Mouse (Mus musculus): Measurements from ENCODE around the gene Smoc1. TPM values are rescaled to one million over a fixed set of nuclear protein-coding genes. Genes with fewer than 3 reads are reported as not detected.

The Smoc1 gene
- polyA plus RNA-seq, 1 experiment, result 0.01 TPM

DNA sequence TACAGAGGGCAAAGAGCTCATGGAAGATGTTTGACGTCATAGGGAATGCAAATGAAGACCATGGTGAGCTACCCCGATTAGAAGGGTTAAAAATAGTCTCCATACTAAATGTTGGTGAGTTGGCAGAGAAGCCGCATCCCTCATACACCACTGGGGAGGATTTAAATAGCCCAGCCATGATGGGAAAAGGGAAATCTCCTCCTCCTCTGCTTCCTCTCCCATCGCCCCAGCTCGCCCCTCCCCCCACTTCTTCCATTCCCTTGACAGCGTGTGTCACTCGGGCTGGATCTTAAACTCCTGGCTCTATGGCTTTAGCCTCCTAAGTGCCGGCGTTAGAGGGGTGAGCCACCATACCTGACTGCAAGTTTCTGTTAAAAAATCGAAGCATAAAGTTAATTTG is 117.6 kb downstream of the Smoc1 start:
- H3K4me1 ChIP-seq (ENCODE audit: control insufficient read depth), result no peaks in the 10 kb centered on the region
- no peaks in the 10 kb centered on the region for H3K9me3 ChIP-seq (ENCODE audit: control insufficient read depth, low read length)
- TF ChIP-seq TAL1 (IDR thresholded peaks at IDR 0.05; ENCODE audit: low read length) (no peak), GATA1 (IDR thresholded peaks at IDR 0.05; ENCODE audit: low read length) (no peak)
- H3K4me3 ChIP-seq (replicated peaks), result no peak overlapping the region
- no peaks in the 10 kb centered on the region; the same call in 1 of the 2 replicates for H3K36me3 ChIP-seq (ENCODE audit: control insufficient read depth)
- no peaks in the 10 kb centered on the region for H3K27me3 ChIP-seq (ENCODE audit: control insufficient read depth)

DNA sequence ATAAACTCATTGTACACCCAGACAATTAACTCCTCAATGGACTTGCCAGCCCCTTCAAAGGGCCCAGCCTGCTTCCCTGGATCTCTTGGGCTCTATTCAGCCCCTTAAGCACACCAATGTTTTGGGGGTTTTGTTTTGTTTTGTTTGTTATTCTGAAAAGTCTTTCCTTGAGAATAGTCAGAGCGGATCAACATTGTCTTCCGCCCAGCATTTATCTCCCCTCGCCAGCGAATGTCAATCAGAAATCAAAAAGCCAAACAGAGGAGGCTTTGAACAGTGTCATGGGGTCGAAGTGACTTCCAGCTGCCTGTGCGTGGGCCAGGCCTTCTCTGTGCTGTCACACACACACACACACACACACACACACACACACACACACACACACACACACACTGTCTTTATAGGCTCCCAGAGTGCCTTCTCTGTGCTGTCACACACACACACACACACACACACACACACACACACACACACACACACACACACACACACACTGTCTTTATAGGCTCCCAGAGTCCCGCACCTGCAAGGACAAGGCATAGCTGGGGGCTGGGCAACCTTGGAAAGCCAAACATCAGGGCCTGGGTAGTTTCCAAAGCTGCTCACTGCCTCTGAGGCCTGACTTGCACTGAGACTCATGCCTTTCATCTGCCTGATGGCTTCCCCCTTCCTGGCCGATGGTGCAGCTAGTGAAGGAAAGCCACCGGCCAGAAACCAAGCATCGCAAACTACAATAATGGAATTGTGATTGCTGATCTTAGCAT is 120.0 kb downstream of the Smoc1 start:
- no peaks in the 10 kb centered on the region for H3K9me3 ChIP-seq (ENCODE audit: control insufficient read depth, low read length)
- no peaks in the 10 kb centered on the region for H3K4me1 ChIP-seq (ENCODE audit: control insufficient read depth)
- no peaks in the 10 kb centered on the region for H3K27me3 ChIP-seq (ENCODE audit: control insufficient read depth)
- TF ChIP-seq GATA1 (IDR thresholded peaks at IDR 0.05; ENCODE audit: low read length) (no peak), TAL1 (IDR thresholded peaks at IDR 0.05; ENCODE audit: low read length) (no peak)
- no peak overlapping the region for H3K4me3 ChIP-seq (replicated peaks)
- H3K36me3 ChIP-seq (ENCODE audit: control insufficient read depth), result no peaks in the 10 kb centered on the region

DNA sequence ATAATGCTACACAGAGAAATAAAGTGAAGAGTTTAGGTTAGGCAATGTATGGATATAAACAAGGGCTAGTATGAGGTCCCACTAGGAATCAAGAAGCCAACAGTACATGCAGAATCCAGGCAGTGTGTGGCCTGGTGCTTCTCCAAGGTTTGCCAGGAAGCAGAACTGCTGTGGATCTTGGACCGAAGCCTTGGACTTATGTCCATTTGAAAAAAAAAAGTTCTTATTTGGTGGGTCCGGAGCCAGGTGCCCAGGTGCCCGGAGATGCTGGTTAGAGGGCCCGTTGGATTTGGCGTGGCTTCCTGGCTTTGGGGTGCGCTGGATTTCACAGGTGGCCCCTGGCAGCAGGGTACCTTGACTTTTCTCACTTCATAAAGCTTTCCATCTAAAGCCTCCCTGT is 121.3 kb downstream of the Smoc1 start:
- H3K4me1 ChIP-seq (ENCODE audit: control insufficient read depth), result no peaks in the 10 kb centered on the region
- TF ChIP-seq GATA1 (IDR thresholded peaks at IDR 0.05; ENCODE audit: low read length) (no peak), TAL1 (IDR thresholded peaks at IDR 0.05; ENCODE audit: low read length) (no peak)
- no peaks in the 10 kb centered on the region for H3K36me3 ChIP-seq (ENCODE audit: control insufficient read depth)

DNA sequence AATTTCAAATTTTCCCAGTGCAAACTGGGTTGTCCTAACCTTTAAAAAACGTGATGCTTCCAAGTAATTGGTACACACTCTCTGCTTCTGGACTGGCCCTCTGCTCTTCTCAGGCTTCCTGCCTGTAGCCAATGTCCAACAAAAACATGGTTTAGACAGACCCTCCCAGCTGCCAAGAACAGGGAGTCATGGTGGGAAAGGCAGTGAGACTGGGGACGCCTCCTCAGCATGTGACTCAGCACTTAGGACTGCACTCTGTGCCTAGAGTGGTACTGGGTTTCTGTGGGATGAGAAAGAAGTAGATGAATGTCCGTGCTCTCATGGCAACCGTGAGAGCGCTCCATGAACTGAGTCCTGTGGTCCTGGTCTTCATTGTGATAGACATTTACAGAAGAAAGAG is 124.3 kb downstream of the Smoc1 start:
- TF ChIP-seq TAL1 (IDR thresholded peaks at IDR 0.05; ENCODE audit: low read length), result no peak
- no peak for TF ChIP-seq GATA1 (IDR thresholded peaks at IDR 0.05; ENCODE audit: low read length)
- Histone ChIP-seq H3K9me3 (ENCODE audit: control insufficient read depth, low read length) (no peaks in the 10 kb centered on the region), H3K4me3 (replicated peaks) (no peak overlapping the region), H3K4me1 (ENCODE audit: control insufficient read depth) (no peaks in the 10 kb centered on the region), H3K27me3 (ENCODE audit: control insufficient read depth) (no peaks in the 10 kb centered on the region), H3K36me3 (ENCODE audit: control insufficient read depth) (no peaks in the 10 kb centered on the region; the same call in 1 of the 2 replicates)

More for the DNA sequence above, 121.3 kb downstream of the Smoc1 start:
- Histone ChIP-seq H3K4me3 (replicated peaks) (no peak overlapping the region), H3K27me3 (ENCODE audit: control insufficient read depth) (no peaks in the 10 kb centered on the region), H3K9me3 (ENCODE audit: control insufficient read depth, low read length) (no peaks in the 10 kb centered on the region)

DNA sequence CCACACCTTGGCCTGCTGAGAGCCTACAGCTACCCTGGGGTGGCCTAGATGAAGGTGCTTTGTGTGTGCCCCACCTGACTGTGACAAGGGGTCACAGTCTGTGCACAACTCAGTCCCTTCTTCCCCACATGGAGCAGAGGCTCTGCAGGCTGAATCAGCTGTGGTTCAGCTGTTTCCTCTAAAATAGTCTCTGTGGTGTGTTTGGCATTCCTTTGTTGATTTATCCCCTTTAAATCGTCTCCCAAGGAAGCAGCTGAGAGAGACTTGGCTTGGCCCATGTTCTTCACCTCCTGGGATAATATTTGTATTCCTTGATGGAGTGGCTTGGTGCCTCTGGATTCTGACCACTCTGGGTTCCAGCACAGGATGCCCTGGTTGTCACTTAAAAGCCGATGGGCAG is 125.5 kb downstream of the Smoc1 start:
- Histone ChIP-seq H3K4me3 (replicated peaks) (no peak overlapping the region), H3K36me3 (ENCODE audit: control insufficient read depth) (no peaks in the 10 kb centered on the region; the same call in 1 of the 2 replicates), H3K4me1 (ENCODE audit: control insufficient read depth) (no peaks in the 10 kb centered on the region), H3K27me3 (ENCODE audit: control insufficient read depth) (no peaks in the 10 kb centered on the region), H3K9me3 (ENCODE audit: control insufficient read depth, low read length) (no peaks in the 10 kb centered on the region)
- TF ChIP-seq TAL1 (IDR thresholded peaks at IDR 0.05; ENCODE audit: low read length), result no peak
- TF ChIP-seq GATA1 (IDR thresholded peaks at IDR 0.05; ENCODE audit: low read length), result no peak

DNA sequence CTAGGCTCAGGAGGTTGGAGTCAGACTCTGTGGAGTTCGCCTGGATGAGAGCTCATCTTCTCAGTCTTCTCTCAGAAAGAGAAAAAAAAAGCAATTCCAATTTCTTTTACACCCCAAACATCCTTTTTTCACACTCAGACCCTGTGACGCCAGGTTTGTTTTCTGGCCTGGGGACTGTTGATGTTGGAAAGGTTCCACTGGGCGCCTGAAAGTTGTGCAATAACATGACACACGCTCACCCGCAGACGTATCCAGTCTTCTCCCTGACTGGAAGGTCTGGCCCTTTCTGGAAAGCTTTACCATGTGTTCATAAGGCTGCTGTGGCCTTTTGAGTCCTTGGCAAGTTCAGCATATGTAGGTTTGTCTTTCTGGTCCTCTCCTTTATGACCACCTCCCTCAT is 129.1 kb downstream of the Smoc1 start:
- no peak overlapping the region for H3K4me3 ChIP-seq (replicated peaks)
- H3K9me3 ChIP-seq (ENCODE audit: control insufficient read depth, low read length), result no peaks in the 10 kb centered on the region
- H3K36me3 ChIP-seq (ENCODE audit: control insufficient read depth), result no peaks in the 10 kb centered on the region; the same call in 1 of the 2 replicates
- TF ChIP-seq GATA1 (IDR thresholded peaks at IDR 0.05; ENCODE audit: low read length) (no peak), TAL1 (IDR thresholded peaks at IDR 0.05; ENCODE audit: low read length) (no peak)
- H3K4me1 ChIP-seq (ENCODE audit: control insufficient read depth), result no peaks in the 10 kb centered on the region
- no peaks in the 10 kb centered on the region for H3K27me3 ChIP-seq (ENCODE audit: control insufficient read depth)

DNA sequence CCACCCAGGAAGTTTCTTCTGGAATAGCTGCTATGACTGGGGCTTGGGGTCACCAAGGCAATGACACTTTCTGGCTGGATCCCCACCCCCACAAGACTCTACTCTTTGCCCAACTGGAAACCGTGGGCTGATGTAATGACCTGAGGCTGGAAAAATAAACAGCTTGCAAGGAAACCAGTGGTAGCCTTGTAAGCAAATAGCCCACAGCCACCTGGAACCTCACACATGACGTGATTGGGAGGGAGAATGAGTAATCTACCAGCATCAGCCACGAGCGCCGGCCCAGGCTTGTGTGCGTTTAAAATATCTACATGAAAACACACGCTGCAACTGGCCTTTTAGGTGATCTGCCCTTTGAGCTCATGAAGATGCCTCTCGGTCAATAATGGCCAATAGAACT is 130.2 kb downstream of the Smoc1 start:
- H3K9me3 ChIP-seq (ENCODE audit: control insufficient read depth, low read length), result no peaks in the 10 kb centered on the region
- TF ChIP-seq GATA1 (IDR thresholded peaks at IDR 0.05; ENCODE audit: low read length), result no peak
- no peak for TF ChIP-seq TAL1 (IDR thresholded peaks at IDR 0.05; ENCODE audit: low read length)
- H3K27me3 ChIP-seq (ENCODE audit: control insufficient read depth), result no peaks in the 10 kb centered on the region
- no peaks in the 10 kb centered on the region; the same call in 1 of the 2 replicates for H3K36me3 ChIP-seq (ENCODE audit: control insufficient read depth)
- H3K4me1 ChIP-seq (ENCODE audit: control insufficient read depth), result no peaks in the 10 kb centered on the region
- no peak overlapping the region for H3K4me3 ChIP-seq (replicated peaks)

DNA sequence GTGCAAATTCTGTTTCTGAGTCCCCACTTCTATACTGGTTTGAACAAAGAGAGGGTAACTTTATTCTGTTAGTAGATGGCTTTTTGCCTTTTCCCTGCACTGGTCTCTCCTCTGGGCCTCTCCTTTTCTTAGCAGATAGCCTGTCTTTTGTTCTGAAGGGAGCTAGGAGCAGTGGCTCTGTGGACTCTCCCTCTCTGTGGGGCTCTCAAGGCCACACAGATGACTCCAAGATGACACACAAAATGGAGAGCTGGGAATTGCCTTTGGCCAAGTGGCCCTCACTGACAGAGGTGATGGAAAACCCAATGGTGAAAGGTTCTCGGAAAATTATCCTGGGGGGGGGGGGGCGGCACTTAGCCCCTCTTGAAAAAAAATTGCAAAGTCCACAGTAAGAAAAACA is 133.3 kb downstream of the Smoc1 start:
- Histone ChIP-seq H3K27me3 (ENCODE audit: control insufficient read depth) (no peaks in the 10 kb centered on the region), H3K4me1 (ENCODE audit: control insufficient read depth) (no peaks in the 10 kb centered on the region), H3K36me3 (ENCODE audit: control insufficient read depth) (no peaks in the 10 kb centered on the region), H3K9me3 (ENCODE audit: control insufficient read depth, low read length) (no peaks in the 10 kb centered on the region), H3K4me3 (replicated peaks) (no peak overlapping the region)
- TF ChIP-seq GATA1 (IDR thresholded peaks at IDR 0.05; ENCODE audit: low read length), result no peak
- TF ChIP-seq TAL1 (IDR thresholded peaks at IDR 0.05; ENCODE audit: low read length), result no peak

DNA sequence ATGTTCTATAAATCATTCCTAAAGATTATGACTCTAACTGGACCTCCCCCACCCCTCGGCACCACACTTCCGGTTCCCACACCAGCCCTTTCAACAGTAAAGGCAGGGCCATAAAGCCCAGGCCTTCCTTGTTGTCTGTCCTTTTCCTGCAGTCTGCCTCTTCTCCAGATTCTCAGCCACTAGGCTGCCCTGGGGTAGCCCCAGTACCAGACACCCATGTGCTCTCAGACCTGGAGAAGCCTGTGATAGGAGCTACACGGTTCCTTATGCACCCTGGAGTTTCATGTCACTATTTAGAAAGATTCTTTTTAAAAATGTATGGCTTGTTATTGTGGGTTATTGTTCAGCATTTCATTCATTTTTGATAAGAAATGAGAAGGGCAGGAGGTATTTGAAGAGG is 133.8 kb downstream of the Smoc1 start:
- no peak overlapping the region for H3K4me3 ChIP-seq (replicated peaks)
- no peaks in the 10 kb centered on the region for H3K4me1 ChIP-seq (ENCODE audit: control insufficient read depth)
- TF ChIP-seq GATA1 (IDR thresholded peaks at IDR 0.05; ENCODE audit: low read length) (no peak), TAL1 (IDR thresholded peaks at IDR 0.05; ENCODE audit: low read length) (no peak)
- no peaks in the 10 kb centered on the region for H3K27me3 ChIP-seq (ENCODE audit: control insufficient read depth)
- no peaks in the 10 kb centered on the region for H3K36me3 ChIP-seq (ENCODE audit: control insufficient read depth)
- no peaks in the 10 kb centered on the region for H3K9me3 ChIP-seq (ENCODE audit: control insufficient read depth, low read length)
